Mouse (Mus musculus) stomach, embryonic 15.5 days (tissue): ENCODE measurements at regions not wholly inside any gene's neighbourhood (a gene's known extent, or its start where the extent isn't known, plus 50 kb on each side); places are given as distances from the start of the nearest gene placed in this dataset.
A peak's percentile ranks its signal among the peaks of the same experiment; 100 is the strongest.

Source experiments
- ATAC-seq: fragments of 200-750 bp; cut with Nextera tagmentation; 2 replicates; pipeline ENCODE4 v1.8.0; 2017; ENCODE audit warnings: low read depth, moderate number of reproducible peaks, moderate TSS enrichment; ENCODE audit not compliant: insufficient read depth, low FRiP score
- H3K27ac ChIP-seq: fragments of 300-500 bp; sonication (generic); 2 replicates; pipeline ENCODE4 v1.5.1; 2015; ENCODE audit warnings: mild to moderate bottlenecking, inconsistent platforms
- H3K27me3 ChIP-seq: fragments of 300-500 bp; sonication (generic); replicated peaks from 2 replicates; pipeline ENCODE4 v1.6.1; 2015; ENCODE audit warnings: inconsistent platforms
- H3K36me3 ChIP-seq: fragments of 300-500 bp; sonication (generic); 2 replicates; pipeline ENCODE4 v1.6.1; 2015; ENCODE audit warnings: inconsistent platforms
- H3K4me1 ChIP-seq: fragments of 300-500 bp; sonication (generic); 2 replicates; pipeline ENCODE4 v1.6.1; 2015; ENCODE audit warnings: inconsistent platforms
- H3K4me2 ChIP-seq: fragments of 300-500 bp; sonication (generic); 2 replicates; pipeline ENCODE4 v1.6.1; 2015; ENCODE audit warnings: mild to moderate bottlenecking, inconsistent platforms
- H3K4me3 ChIP-seq: fragments of 300-500 bp; sonication (generic); replicated peaks from 2 replicates; pipeline ENCODE4 v1.5.1; 2015; ENCODE audit warnings: inconsistent platforms
- H3K9ac ChIP-seq: fragments of 300-500 bp; sonication (generic); 2 replicates; pipeline ENCODE4 v1.6.1; 2015; ENCODE audit warnings: inconsistent platforms
- H3K9me3 ChIP-seq: fragments of 300-500 bp; sonication (generic); 2 replicates; pipeline ENCODE4 v1.6.1; 2016; ENCODE audit warnings: inconsistent platforms
- WGBS: fragments of 180-500 bp; shearing (Covaris S2); methylation state at CpG from one replicate; pipeline ENCODE4 v1.1.7; 2015; 5-methylcytosine and 5-hydroxymethylcytosine counted together

- no peaks in the 10 kb centered on the region for H3K36me3 ChIP-seq
- H3K9ac ChIP-seq, result no peak overlapping the region
- no peaks in the 10 kb centered on the region for H3K27me3 ChIP-seq
- H3K4me2 ChIP-seq, result no peak overlapping the region
- H3K4me3 ChIP-seq, result no peak overlapping the region
- no peaks in the 10 kb centered on the region for H3K9me3 ChIP-seq
- no peaks in the 10 kb centered on the region for H3K4me1 ChIP-seq
- H3K27ac ChIP-seq, result no peak overlapping the region
- ATAC-seq, result no peak
- 53% methylated on average over 2 of the region's 2 CpGs for WGBS
Observed at GRCm38 (mm10) chr3:137529592-137529960, 91.8 kb upstream of the Ddit4l start.

DNA sequence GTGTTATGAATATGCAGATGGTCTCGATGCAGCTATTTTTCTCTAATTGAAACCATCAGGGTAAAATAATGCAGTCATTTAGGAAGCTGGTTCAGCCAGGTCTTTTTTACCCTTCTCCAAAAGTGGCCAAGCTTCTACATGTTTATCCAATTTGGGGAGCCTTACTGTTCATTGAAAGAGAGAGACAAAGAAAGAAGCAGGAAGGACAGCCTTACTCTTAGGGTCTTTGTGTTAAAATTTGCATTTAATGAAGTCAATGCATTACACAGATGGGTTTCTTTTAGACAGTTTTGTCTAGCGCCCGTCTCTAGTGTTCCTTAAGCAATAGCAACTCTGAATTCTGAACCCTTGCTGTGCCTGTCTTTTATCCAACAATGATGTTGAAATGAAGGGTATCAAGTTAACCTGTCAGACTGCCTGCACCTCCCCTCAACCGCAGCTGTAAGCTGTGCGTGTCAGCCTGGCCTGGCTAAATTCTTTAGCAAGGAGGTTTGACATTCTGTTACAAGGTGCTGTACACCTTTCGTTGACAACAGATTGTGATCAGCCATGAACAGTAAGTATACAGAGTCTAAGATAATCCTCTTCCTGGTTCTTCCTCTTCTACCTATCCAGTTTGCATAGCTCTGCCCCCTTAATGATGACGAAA is 91.3 kb upstream of the Ddit4l start:
- no peak overlapping the region for H3K9ac ChIP-seq
- no peaks in the 10 kb centered on the region for H3K27me3 ChIP-seq
- H3K9me3 ChIP-seq, result no peaks in the 10 kb centered on the region
- no peaks in the 10 kb centered on the region for H3K36me3 ChIP-seq
- no peaks in the 10 kb centered on the region for H3K4me1 ChIP-seq
- H3K4me3 ChIP-seq, result no peak overlapping the region
- H3K27ac ChIP-seq, result no peak overlapping the region
- H3K4me2 ChIP-seq, result no peak overlapping the region
- 66% methylated on average over 7 of the region's 7 CpGs for WGBS
- ATAC-seq, result no peak

DNA sequence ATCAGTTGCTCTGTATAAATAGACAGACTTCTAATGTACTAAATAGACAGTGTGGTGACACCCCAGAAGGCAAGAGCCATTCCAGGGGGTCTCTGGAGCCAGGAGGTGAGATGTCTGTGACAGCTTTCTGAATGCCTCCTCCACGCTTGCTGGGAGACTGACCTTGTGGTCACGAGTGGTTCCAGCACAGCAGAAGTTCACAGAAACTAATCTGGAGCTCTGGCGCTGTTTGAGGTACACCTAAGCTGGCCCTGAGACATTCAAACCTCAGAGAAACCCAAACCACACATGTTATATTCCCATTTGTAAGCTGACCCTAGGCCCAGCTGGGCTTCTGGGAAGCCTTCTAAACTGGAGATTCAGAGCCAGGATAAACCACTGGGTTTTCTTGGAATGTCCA is 79.7 kb upstream of the Ddit4l start:
- Histone ChIP-seq H3K36me3 (no peaks in the 10 kb centered on the region), H3K4me1 (no peaks in the 10 kb centered on the region), H3K9me3 (no peaks in the 10 kb centered on the region), H3K4me3 (no peak overlapping the region), H3K9ac (no peak overlapping the region), H3K4me2 (no peak overlapping the region), H3K27ac (no peak overlapping the region), H3K27me3 (no peaks in the 10 kb centered on the region)
- 72% methylated on average over 3 of the region's 3 CpGs for WGBS
- ATAC-seq, result no peak

DNA sequence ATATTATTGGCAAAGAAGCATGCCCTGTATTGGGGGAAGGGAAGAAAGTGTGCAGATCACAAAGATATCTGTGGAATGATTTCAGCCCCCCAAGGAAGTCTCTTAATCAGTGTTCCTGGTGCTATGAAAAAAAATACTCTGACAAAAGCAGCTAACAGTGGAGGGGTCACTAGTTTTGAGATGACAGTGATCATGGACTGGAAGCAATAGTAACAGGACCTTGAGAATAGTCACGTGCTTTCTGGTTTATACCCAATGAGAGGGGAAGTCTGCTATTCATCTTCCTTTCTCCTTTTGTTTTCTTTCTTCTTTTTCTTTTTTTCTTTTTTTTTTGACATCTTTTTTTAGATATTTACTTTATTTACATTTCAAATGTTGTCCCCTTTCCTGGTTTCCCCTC is 79.1 kb upstream of the Ddit4l start:
- Histone ChIP-seq H3K9me3 (no peaks in the 10 kb centered on the region), H3K9ac (no peak overlapping the region), H3K27me3 (no peaks in the 10 kb centered on the region), H3K4me3 (no peak overlapping the region), H3K27ac (no peak overlapping the region), H3K4me2 (no peak overlapping the region), H3K36me3 (no peaks in the 10 kb centered on the region), H3K4me1 (no peaks in the 10 kb centered on the region)
- ATAC-seq, result no peak
- 57% methylated on average over 1 of the region's 1 CpGs for WGBS

GRCm38 (mm10) chr3:137547414-137547877 is 74.0 kb upstream of the Ddit4l start:
- Histone ChIP-seq H3K9me3 (no peaks in the 10 kb centered on the region), H3K27me3 (no peaks in the 10 kb centered on the region), H3K27ac (peak overlapping the region; percentile 49; the same call in 1 of the 2 replicates), H3K9ac (no peak overlapping the region), H3K36me3 (no peaks in the 10 kb centered on the region), H3K4me2 (peak overlapping the region; percentile 39), H3K4me3 (peak overlapping the region; percentile 4; the same call in 1 of the 2 replicates), H3K4me1 (no peaks in the 10 kb centered on the region)
- ATAC-seq, result no peak
- WGBS, result 11% methylated on average over 12 of the region's 12 CpGs

- Histone ChIP-seq H3K9me3 (no peaks in the 10 kb centered on the region), H3K4me1 (no peaks in the 10 kb centered on the region), H3K4me2 (peak overlapping the region; percentile 39), H3K4me3 (peak overlapping the region; percentile 4; the same call in 1 of the 2 replicates), H3K27me3 (no peaks in the 10 kb centered on the region), H3K36me3 (no peaks in the 10 kb centered on the region), H3K27ac (peak overlapping the region; percentile 49; the same call in 1 of the 2 replicates), H3K9ac (no peak overlapping the region)
- no peak; the same call in 1 of the 2 replicates for ATAC-seq
- 10% methylated on average over 6 of the region's 6 CpGs for WGBS
Observed at GRCm38 (mm10) chr3:137547938-137548337, 73.5 kb upstream of the Ddit4l start.

- Histone ChIP-seq H3K4me3 (no peak overlapping the region), H3K27me3 (no peaks in the 10 kb centered on the region), H3K9me3 (no peaks in the 10 kb centered on the region), H3K36me3 (no peaks in the 10 kb centered on the region), H3K27ac (no peak overlapping the region), H3K4me1 (no peaks in the 10 kb centered on the region), H3K9ac (no peak overlapping the region), H3K4me2 (no peak overlapping the region)
- WGBS, result 92% methylated on average over 4 of the region's 4 CpGs
- ATAC-seq, result no peak
Observed at GRCm38 (mm10) chr3:137550708-137551107, 70.7 kb upstream of the Ddit4l start.

GRCm38 (mm10) chr3:137552472-137553336 is 68.7 kb upstream of the Ddit4l start:
- Histone ChIP-seq H3K27me3 (no peaks in the 10 kb centered on the region), H3K36me3 (no peaks in the 10 kb centered on the region), H3K4me2 (no peak overlapping the region), H3K4me3 (no peak overlapping the region), H3K27ac (no peak overlapping the region), H3K4me1 (no peaks in the 10 kb centered on the region), H3K9ac (no peak overlapping the region), H3K9me3 (no peaks in the 10 kb centered on the region)
- 55% methylated on average over 12 of the region's 12 CpGs for WGBS
- ATAC-seq, result no peak

DNA sequence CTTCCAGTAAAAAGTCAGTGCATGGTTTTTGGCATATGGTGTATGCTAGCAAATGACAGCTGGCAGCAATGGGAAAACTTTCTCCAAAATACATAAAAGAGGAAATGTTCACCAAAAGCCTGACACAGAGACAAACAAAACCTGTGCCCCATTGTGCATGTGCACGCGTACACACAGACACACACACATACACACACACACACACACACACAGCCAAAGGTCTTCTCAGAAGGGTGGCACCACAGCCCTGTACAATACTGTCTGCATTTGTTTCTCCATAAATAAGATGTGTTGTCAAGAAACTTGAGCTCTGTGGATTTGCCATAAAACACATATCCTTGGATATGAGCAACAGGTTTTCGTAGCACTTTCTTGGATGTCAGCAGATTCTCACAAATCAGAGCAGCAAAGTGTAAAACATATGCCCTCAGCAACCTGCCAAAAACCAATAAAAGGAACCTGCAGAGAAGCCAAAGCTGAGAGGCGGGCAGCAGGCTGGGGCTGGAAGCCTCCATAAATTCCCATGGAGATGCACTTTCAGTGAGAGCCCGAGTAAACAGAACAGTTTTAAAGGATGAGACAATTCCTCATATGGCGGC is 60.5 kb upstream of the Ddit4l start:
- ATAC-seq, result no peak
- Histone ChIP-seq H3K4me2 (no peak overlapping the region), H3K9ac (no peak overlapping the region), H3K9me3 (no peaks in the 10 kb centered on the region), H3K4me1 (no peaks in the 10 kb centered on the region), H3K36me3 (no peaks in the 10 kb centered on the region), H3K27me3 (no peaks in the 10 kb centered on the region), H3K27ac (no peak overlapping the region), H3K4me3 (no peak overlapping the region)
- 62% methylated on average over 6 of the region's 6 CpGs for WGBS

- no peak overlapping the region for H3K27ac ChIP-seq
- no peaks in the 10 kb centered on the region for H3K9me3 ChIP-seq
- H3K4me1 ChIP-seq, result no peaks in the 10 kb centered on the region
- 77% methylated on average over 2 of the region's 2 CpGs for WGBS
- ATAC-seq, result no peak
- no peak overlapping the region for H3K4me3 ChIP-seq
- no peaks in the 10 kb centered on the region for H3K36me3 ChIP-seq
- H3K9ac ChIP-seq, result no peak overlapping the region
- H3K4me2 ChIP-seq, result no peak overlapping the region
- no peaks in the 10 kb centered on the region for H3K27me3 ChIP-seq
Observed at GRCm38 (mm10) chr3:137561986-137562385, 59.4 kb upstream of the Ddit4l start.

- ATAC-seq, result no peak
Observed at GRCm38 (mm10) chr3:137563541-137564080, 57.8 kb upstream of the Ddit4l start.

GRCm38 (mm10) chr3:137564282-137564681 is 57.1 kb upstream of the Ddit4l start:
- H3K9me3 ChIP-seq, result no peaks in the 10 kb centered on the region
- H3K27me3 ChIP-seq, result no peaks in the 10 kb centered on the region
- no peak overlapping the region for H3K4me3 ChIP-seq
- H3K36me3 ChIP-seq, result no peaks in the 10 kb centered on the region
- H3K4me1 ChIP-seq, result no peaks in the 10 kb centered on the region
- H3K27ac ChIP-seq, result no peak overlapping the region
- ATAC-seq, result no peak
- 53% methylated on average over 5 of the region's 5 CpGs for WGBS
- no peak overlapping the region for H3K4me2 ChIP-seq
- H3K9ac ChIP-seq, result no peak overlapping the region

More at GRCm38 (mm10) chr3:137563541-137564080, 57.8 kb upstream of the Ddit4l start:
- Histone ChIP-seq H3K4me2 (no peak overlapping the region), H3K27me3 (no peaks in the 10 kb centered on the region), H3K36me3 (no peaks in the 10 kb centered on the region), H3K27ac (no peak overlapping the region), H3K9me3 (no peaks in the 10 kb centered on the region), H3K9ac (no peak overlapping the region), H3K4me3 (no peak overlapping the region), H3K4me1 (no peaks in the 10 kb centered on the region)
- WGBS, result 75% methylated on average over 6 of the region's 6 CpGs
